In genomic region chr3:27961162-27961561, GRCm38 (mm10) we compare ENCODE assay signal across 22 mouse cellular contexts. TPM values are rescaled to one million over a fixed set of nuclear protein-coding genes. Genes with fewer than 3 reads are reported as not detected.
DNase-seq lines count a peak whose midpoint lies in the region; ATAC-seq lines count a peak whose summit lies in the region.
"Had no signal": no experiment of that assay in that cellular context is flagged by ENCODE, and none has a peak within 500 bp of the region (broad histone marks: within the 10 kb centered on the region; RNA-seq: fewer than 3 reads in every experiment).

No protein-coding gene starts in this region.

- H3K27ac ChIP-seq in liver, embryonic 12.5 days, result no peak overlapping the region
- H3K27ac ChIP-seq: embryonic facial prominence, embryonic 10.5 days; embryonic facial prominence, embryonic 12.5 days; forebrain, embryonic 13.5 days; forebrain, embryonic 15.5 days had no signal

- H3K36me3 ChIP-seq in liver, embryonic 12.5 days, result no peaks in the 10 kb centered on the region
- H3K36me3 ChIP-seq: embryonic facial prominence, embryonic 10.5 days; embryonic facial prominence, embryonic 12.5 days; forebrain, embryonic 15.5 days had no signal

- H3K4me2 ChIP-seq in liver, embryonic 12.5 days, result no peak overlapping the region
- H3K4me2 ChIP-seq: embryonic facial prominence, embryonic 12.5 days; forebrain, embryonic 13.5 days; forebrain, embryonic 15.5 days had no signal

- no peaks in the 10 kb centered on the region for H3K4me1 ChIP-seq in liver, embryonic 12.5 days
- H3K4me1 ChIP-seq: embryonic facial prominence, embryonic 12.5 days had no signal

- no peak overlapping the region for H3K9ac ChIP-seq in liver, embryonic 12.5 days
- H3K9ac ChIP-seq: embryonic facial prominence, embryonic 12.5 days; forebrain, embryonic 13.5 days; forebrain, embryonic 15.5 days had no signal

- peak; percentile 71 for ATAC-seq in granulocyte monocyte progenitor cell, adult 5-6 weeks (replicated peaks; ENCODE audit: poor library complexity, severe bottlenecking)
- ATAC-seq in megakaryocyte, adult 5-6 weeks (ENCODE audit: poor library complexity, severe bottlenecking), result peak; percentile 74
- no peak for ATAC-seq in liver, embryonic 12.5 days
- ATAC-seq: activated CD4-positive, CD25-positive, alpha-beta regulatory T cell, adult 4 months; forebrain, embryonic 13.5 days; forebrain, embryonic 15.5 days; Patski had no signal

- no peak overlapping the region for H3K4me3 ChIP-seq in liver, embryonic 12.5 days
- H3K4me3 ChIP-seq: embryonic facial prominence, embryonic 10.5 days; embryonic facial prominence, embryonic 12.5 days; forebrain, embryonic 13.5 days; forebrain, embryonic 15.5 days had no signal

- peak; percentile 28 for DNase-seq in lung, postnatal 36 days
- DNase-seq in lung, postnatal 10 days, result no peak
- peak; percentile 38 for DNase-seq in 416B (ENCODE audit: low read depth)
- no peak for DNase-seq in right cerebral cortex, adult 2 months (ENCODE audit: low spot score in 2 of 2)
- DNase-seq in heart, adult 9 months (ENCODE audit: low spot score in 2 of 2), result no peak
- DNase-seq: adrenal gland, adult 8-10 months; adrenal gland, postnatal 14 days; adrenal gland, postnatal 36 days; cerebellum, adult 11-12 months; cerebellum, adult 2 months; cerebellum, adult 9-10 months; cerebellum, postnatal 10 days; cerebellum, postnatal 25 days had no signal

- H3K9me3 ChIP-seq in liver, embryonic 12.5 days (replicated peaks), result no peaks in the 10 kb centered on the region
- H3K9me3 ChIP-seq: embryonic facial prominence, embryonic 10.5 days; embryonic facial prominence, embryonic 12.5 days; forebrain, embryonic 13.5 days; forebrain, embryonic 15.5 days had no signal

- 64% methylated on average over 3 of the region's 3 CpGs for WGBS in liver, embryonic 12.5 days (ENCODE audit: insufficient replicate concordance)

- H3K27me3 ChIP-seq in liver, embryonic 12.5 days (replicated peaks), result no peaks in the 10 kb centered on the region
- H3K27me3 ChIP-seq: embryonic facial prominence, embryonic 12.5 days; forebrain, embryonic 13.5 days; forebrain, embryonic 15.5 days; Patski had no signal

RNA-seq across cellular contexts. Expression of gene Pld1, which starts 22.7 kb away (rescaled TPM):
- 8.8 and 9.9 TPM in 2 replicates for total RNA-seq in granulocyte monocyte progenitor cell, adult 5-6 weeks (2014; fragmentation: Nextera tagmentation)
- 4.4 and 9.0 TPM in 2 replicates for total RNA-seq in granulocyte monocyte progenitor cell, adult 5-6 weeks (2017)
- 32.6 and 40.2 TPM in 2 replicates for total RNA-seq in megakaryocyte, adult 5-6 weeks (2015)
- 13.7 and 17.2 TPM in 2 replicates for total RNA-seq in megakaryocyte, adult 5-6 weeks (2017)
- polyA plus RNA-seq in liver, embryonic 12.5 days (2016; fragmentation: Nextera tagmentation; extraction: Ambion mirVana), result 2.6 and 2.8 TPM in 2 replicates

Comparison
In these comparisons a context has a peak if more than half of its experiments do, and no peak if none do; other contexts are left out.
1. DNase-seq: peak in lung, postnatal 36 days (single experiment) and 416B (single experiment); none in lung, postnatal 10 days (single experiment), right cerebral cortex, adult 2 months (0 of 2) and heart, adult 9 months (0 of 2).